Mouse (Mus musculus): Measurements from ENCODE around the gene Rapgefl1.
A peak's percentile ranks its signal among the peaks of the same experiment; 100 is the strongest.
"Not testable (repeated sequence)": the region's sequence is repeated elsewhere in the genome, so short reads cannot be mapped to it uniquely, and the experiment has no call there.

The Rapgefl1 gene

GRCm38 (mm10) chr11:98816706-98817239, 19.8 kb upstream of the Rapgefl1 start:
- no peak for DNase-seq (ENCODE audit: low spot score)

- no peak for DNase-seq (ENCODE audit: low spot score)
Observed at GRCm38 (mm10) chr11:98820968-98821367, 15.6 kb upstream of the Rapgefl1 start.

GRCm38 (mm10) chr11:98826071-98826470, 10.5 kb upstream of the Rapgefl1 start:
- not testable (repeated sequence) for DNase-seq (ENCODE audit: low spot score)

- DNase-seq (ENCODE audit: low spot score), result no peak
Observed at GRCm38 (mm10) chr11:98827877-98828276, 8.7 kb upstream of the Rapgefl1 start.

GRCm38 (mm10) chr11:98829091-98829775, 7.4 kb upstream of the Rapgefl1 start:
- no peak for DNase-seq (ENCODE audit: low spot score)

- DNase-seq (ENCODE audit: low spot score), result no peak
Observed at GRCm38 (mm10) chr11:98829875-98830274, 6.7 kb upstream of the Rapgefl1 start.

- no peak for DNase-seq (ENCODE audit: low spot score)
Observed at GRCm38 (mm10) chr11:98835296-98835695, 1.3 kb upstream of the Rapgefl1 start.

GRCm38 (mm10) chr11:98835725-98836124, 860 bp upstream of the Rapgefl1 start:
- no peak for DNase-seq (ENCODE audit: low spot score)

- DNase-seq (ENCODE audit: low spot score), result no peak
Observed at GRCm38 (mm10) chr11:98836128-98836527, 457 bp upstream of the Rapgefl1 start.

GRCm38 (mm10) chr11:98837231-98837704, 683 bp downstream of the Rapgefl1 start:
- peak; percentile 34 for DNase-seq (ENCODE audit: low spot score)

GRCm38 (mm10) chr11:98837917-98838316, 1.3 kb downstream of the Rapgefl1 start:
- no peak for DNase-seq (ENCODE audit: low spot score)

- DNase-seq (ENCODE audit: low spot score), result no peak
Observed at GRCm38 (mm10) chr11:98838512-98838911, 1.9 kb downstream of the Rapgefl1 start.

GRCm38 (mm10) chr11:98839402-98839801, 2.8 kb downstream of the Rapgefl1 start:
- peak; percentile 51 for DNase-seq (ENCODE audit: low spot score)

- DNase-seq (ENCODE audit: low spot score), result no peak
Observed at GRCm38 (mm10) chr11:98839897-98840296, 3.3 kb downstream of the Rapgefl1 start.

GRCm38 (mm10) chr11:98846016-98846415, 9.4 kb downstream of the Rapgefl1 start:
- no peak for DNase-seq (ENCODE audit: low spot score)

GRCm38 (mm10) chr11:98846865-98847604, 10.4 kb downstream of the Rapgefl1 start:
- DNase-seq (ENCODE audit: low spot score), result no peak

GRCm38 (mm10) chr11:98849196-98849894, 12.8 kb downstream of the Rapgefl1 start:
- no peak for DNase-seq (ENCODE audit: low spot score)

GRCm38 (mm10) chr11:98850100-98851093, 13.8 kb downstream of the Rapgefl1 start:
- DNase-seq (ENCODE audit: low spot score), result no peak

GRCm38 (mm10) chr11:98854116-98854515, 17.5 kb downstream of the Rapgefl1 start:
- DNase-seq (ENCODE audit: low spot score), result no peak

GRCm38 (mm10) chr11:98854659-98855058, 18.1 kb downstream of the Rapgefl1 start:
- no peak for DNase-seq (ENCODE audit: low spot score)
